Mouse (Mus musculus): ENCODE measurements around the gene Pkmyt1.
A peak's percentile ranks its signal among the peaks of the same experiment; 100 is the strongest.
"Not testable (repeated sequence)": the region's sequence is repeated elsewhere in the genome, so short reads cannot be mapped to it uniquely, and the experiment has no call there.

Gene Pkmyt1

GRCm38 (mm10) chr17:23747471-23747870, 21.3 kb downstream of the Pkmyt1 start:
- DNase-seq (ENCODE audit: low read depth, low spot score): no peak

DNA sequence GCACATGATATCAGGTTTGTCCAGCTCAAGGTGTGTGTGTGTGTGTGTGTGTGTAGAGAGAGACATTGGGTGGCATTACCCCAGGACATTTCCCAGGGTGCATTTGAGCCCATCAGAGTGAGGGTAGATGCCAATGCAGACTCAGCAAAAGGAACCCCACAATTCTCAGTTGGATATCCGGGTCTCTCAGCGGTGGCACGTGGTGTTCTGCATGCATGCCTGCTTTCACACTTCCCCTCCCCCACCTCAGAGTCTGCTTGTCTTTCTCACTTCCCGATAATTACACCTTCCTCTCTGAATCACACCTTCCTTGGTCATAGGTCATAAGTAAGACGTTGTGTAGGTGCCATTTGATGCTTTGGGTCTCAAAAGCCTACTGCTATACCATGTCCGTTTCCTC, 21.9 kb downstream of the Pkmyt1 start:
- no peak for DNase-seq (ENCODE audit: low read depth, low spot score)

GRCm38 (mm10) chr17:23748631-23749391, 22.7 kb downstream of the Pkmyt1 start:
- no peak for DNase-seq (ENCODE audit: low read depth, low spot score)

- no peak for DNase-seq (ENCODE audit: low read depth, low spot score)
Observed at GRCm38 (mm10) chr17:23749400-23750191, 23.5 kb downstream of the Pkmyt1 start.

GRCm38 (mm10) chr17:23755689-23756088, 29.6 kb downstream of the Pkmyt1 start:
- no peak for DNase-seq (ENCODE audit: low read depth, low spot score)

DNA sequence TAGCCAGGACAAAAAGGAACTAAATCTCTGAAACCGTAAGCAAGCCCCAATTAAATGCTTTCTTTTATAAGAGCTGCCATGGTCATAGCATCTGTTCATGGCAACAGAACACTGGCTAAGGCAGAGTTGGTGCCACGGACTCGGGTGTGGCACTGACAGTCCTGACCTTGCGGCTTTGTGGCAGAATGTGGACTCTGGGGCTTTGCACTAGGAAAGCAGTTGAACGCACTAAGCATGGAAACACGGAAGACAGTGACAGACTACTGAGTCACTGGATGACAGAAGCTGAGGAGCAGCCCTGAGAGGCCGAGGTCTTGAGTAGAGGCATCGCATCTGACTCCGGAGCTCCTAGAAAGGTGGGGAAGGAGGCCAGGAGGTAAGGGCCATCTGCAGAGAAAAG, 31.4 kb downstream of the Pkmyt1 start:
- no peak for DNase-seq (ENCODE audit: low read depth, low spot score)

- DNase-seq (ENCODE audit: low read depth, low spot score): no peak
Observed at GRCm38 (mm10) chr17:23758801-23759200, 32.7 kb downstream of the Pkmyt1 start.

GRCm38 (mm10) chr17:23760231-23760630, 34.1 kb downstream of the Pkmyt1 start:
- DNase-seq (ENCODE audit: low read depth, low spot score): no peak

- DNase-seq (ENCODE audit: low read depth, low spot score): no peak
Observed at GRCm38 (mm10) chr17:23761155-23761554, 35.0 kb downstream of the Pkmyt1 start.

GRCm38 (mm10) chr17:23762976-23763375, 36.8 kb downstream of the Pkmyt1 start:
- DNase-seq (ENCODE audit: low read depth, low spot score): no peak

GRCm38 (mm10) chr17:23770493-23770892, 44.4 kb downstream of the Pkmyt1 start:
- DNase-seq (ENCODE audit: low read depth, low spot score): no peak

- DNase-seq (ENCODE audit: low read depth, low spot score): no peak
Observed at GRCm38 (mm10) chr17:23770896-23771283, 44.8 kb downstream of the Pkmyt1 start.

DNA sequence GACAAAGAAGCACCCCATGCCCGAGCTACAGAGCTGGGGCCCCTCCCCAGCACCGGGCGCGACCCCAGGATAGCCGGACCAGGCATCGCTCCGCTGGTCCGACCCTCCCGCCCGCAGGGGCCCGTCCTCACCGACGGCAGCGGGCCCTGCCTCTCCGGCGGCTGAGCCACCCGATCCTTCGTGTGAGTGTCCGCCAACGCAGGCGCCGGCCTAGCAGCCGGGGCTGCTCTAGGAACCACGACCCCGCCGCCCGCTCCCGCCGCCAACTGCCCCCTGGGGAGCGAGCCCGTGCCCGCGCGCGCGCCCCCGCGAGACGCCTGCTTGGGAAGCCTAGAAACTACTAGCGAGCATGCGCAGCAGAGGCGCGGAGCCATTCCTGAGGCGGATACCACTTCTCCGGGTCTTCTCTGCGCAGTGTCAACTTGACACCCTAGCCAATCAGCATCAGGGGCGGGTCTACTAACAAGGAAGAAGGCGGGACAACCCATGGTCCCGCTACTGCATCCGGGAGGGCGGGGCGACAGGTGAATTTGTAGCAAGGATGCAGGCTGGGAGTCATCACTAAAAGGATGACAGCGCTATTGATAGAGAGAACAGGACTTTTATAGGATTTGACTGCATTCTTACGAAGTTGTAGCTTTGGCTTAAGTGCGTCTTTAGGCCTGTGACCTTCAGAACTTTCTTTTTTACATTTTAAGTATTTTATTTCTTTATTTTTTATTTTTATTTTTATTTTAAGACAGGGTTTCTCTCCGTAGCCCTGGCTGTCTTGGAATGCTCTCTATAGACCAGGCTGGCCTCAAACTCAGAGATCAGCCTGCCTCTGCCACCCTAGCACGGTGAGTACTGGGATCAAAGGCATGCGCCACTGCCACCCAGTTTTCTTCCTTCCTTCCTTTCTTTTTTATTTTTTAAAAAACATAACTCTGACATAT, 45.4 kb downstream of the Pkmyt1 start, which contains the start of gene Flywch1:
TSS of gene Flywch1 (minus strand) at position 319 of the 935 bp plus-strand sequence.
- peak; percentile 94 for DNase-seq (ENCODE audit: low read depth, low spot score)

GRCm38 (mm10) chr17:23772219-23772556, 46.1 kb downstream of the Pkmyt1 start:
- not testable (repeated sequence) for DNase-seq (ENCODE audit: low read depth, low spot score)

GRCm38 (mm10) chr17:23773676-23774075, 47.5 kb downstream of the Pkmyt1 start:
- DNase-seq (ENCODE audit: low read depth, low spot score): no peak

GRCm38 (mm10) chr17:23774090-23774489, 48.0 kb downstream of the Pkmyt1 start:
- peak; percentile 66 for DNase-seq (ENCODE audit: low read depth, low spot score)

GRCm38 (mm10) chr17:23776216-23776615, 50.1 kb downstream of the Pkmyt1 start:
- no peak for DNase-seq (ENCODE audit: low read depth, low spot score)

DNA sequence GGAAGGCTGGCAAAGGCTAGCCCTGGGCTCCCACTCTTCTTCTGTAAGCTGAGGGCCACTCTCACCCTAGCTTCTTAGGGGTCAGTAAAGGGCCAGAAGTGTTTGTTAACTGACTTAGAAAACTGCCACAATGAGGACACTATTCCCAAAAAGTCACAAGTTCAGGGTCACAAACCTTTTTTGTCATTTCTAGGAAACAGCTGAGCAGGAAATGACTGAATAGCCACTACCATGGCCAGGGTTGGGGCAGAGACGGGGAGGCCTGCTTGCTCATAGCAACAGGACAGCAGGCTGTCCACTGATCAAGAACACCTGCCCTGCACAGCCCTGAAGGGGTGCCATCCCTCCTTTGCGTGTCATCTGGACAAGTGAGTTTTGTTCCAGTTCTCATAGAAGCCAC, 51.0 kb downstream of the Pkmyt1 start:
- DNase-seq (ENCODE audit: low read depth, low spot score): no peak

DNA sequence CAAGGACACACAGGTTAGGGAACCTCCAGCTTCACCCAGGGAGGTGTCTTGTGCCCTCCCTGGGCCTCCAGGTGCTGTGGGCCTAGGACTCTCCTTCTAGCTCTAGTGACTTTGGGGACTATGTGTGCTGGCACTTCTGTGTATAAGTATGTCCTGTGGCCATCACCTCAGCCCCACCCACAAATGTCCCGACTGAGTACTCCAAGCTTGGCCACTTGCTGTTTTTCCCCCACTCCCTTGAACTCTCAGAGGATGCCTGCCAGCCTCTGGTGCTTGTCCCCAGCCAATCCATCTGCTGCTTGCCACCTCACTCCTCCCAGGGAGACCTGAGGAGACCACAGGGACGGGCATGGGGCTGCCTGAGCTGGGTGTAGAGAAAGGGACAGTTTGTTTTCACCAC, 52.3 kb downstream of the Pkmyt1 start:
- DNase-seq (ENCODE audit: low read depth, low spot score): no peak

DNA sequence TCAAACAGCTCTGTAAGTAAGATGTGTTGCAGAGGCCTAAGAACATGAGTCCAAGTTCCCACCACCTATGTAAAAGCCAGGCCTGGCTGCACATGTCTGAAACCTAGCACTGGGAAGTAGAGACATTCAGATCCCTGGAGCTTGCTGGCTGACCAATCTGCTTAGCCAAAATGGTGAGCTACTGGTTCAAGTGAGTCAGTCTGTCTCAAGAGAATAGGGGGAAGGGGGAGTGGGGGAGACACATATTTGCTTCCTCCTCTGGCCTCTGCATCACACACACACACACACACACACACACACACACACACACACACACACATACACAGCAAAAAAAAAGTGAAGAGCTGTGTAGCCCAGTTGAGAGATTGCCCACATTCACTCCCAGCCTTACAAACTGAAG, 57.2 kb downstream of the Pkmyt1 start:
- no peak for DNase-seq (ENCODE audit: low read depth, low spot score)

DNA sequence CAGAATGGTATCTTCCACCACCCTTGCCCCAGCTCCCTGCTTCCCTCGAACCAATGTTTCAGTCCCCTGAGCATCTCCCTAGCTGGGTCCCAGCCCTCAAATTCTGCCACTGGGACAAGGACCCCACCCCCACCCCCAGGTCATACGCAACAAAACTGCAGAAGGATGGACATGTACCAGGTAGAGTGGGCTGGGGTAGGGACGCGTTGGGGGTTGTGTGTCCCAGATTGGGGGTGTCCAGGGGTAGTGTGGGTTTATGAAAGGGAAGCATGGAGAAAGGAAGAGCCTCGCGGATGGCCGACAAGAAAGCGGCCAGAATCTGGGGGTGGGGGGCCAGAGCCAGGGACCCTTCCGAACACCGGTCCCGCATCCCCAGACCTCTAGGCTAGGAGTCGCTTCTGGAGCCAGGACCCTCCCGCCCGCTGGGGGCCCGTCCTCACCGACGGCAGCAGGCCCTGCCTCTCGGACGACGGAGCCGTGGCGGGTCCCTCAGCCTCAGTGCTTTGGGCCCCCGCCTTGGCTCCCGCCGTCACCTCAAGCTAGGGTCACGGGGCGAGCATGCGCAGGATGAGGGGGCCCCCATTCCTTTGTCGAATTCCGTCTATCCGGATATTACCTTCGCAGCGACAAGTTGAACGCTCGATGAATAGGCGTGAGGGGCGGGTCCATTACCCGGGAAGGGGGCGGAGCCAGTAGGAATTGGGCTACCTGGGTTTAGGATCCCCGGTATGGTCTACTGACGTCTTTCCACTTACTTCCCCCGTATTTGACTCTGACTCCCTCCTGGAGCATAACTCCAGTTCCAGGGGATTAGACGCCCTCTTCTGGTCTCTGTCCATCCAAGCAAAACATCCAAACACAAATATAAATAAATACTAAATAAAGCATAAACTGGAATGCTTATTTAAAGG, 59.7 kb downstream of the Pkmyt1 start, which contains the start of gene Flywch2:
TSS of gene Flywch2 (minus strand) at position 521 of the 911 bp plus-strand sequence.
- no peak for DNase-seq (ENCODE audit: low read depth, low spot score)

Measured in WW6 (cell line).